ENCODE assay signal across 21 mouse cellular contexts in the genomic region with DNA sequence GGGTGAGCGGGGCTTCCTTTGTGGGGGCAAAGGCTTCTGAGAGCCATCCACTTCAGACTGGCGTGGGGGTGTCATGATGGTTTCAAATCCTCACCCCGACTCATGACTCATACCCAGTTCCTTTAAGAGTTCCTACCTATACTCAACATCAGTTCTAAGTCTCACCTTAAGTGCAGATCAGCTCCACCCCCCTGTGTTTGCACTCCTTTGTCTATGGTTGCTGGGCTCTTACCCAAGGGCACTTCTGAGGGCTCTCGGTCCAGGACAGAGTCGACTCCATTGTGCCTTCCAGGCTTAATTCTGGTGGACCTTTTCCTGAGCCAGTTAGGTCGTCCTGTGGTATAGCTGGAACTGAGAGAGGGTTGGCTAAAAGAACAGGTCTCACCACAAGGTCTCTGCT. TPM values are rescaled to one million over a fixed set of nuclear protein-coding genes. Genes with fewer than 3 reads are reported as not detected.
DNase-seq lines count a peak whose midpoint lies in the region; ATAC-seq and TF ChIP-seq lines count a peak whose summit lies in the region.
"Had no signal": no experiment of that assay in that cellular context is flagged by ENCODE, and none has a peak within 500 bp of the region (broad histone marks: within the 10 kb centered on the region; RNA-seq: fewer than 3 reads in every experiment).

No protein-coding gene starts in this region.

- H3K27me3 ChIP-seq in lung, embryonic 16.5 days (ENCODE audit: control insufficient read depth, insufficient read depth, low read depth, low read length): no peaks in the 10 kb centered on the region
- H3K27me3 ChIP-seq: embryonic facial prominence, embryonic 12.5 days; forebrain, embryonic 12.5 days; hindbrain, embryonic 12.5 days had no signal

- peaks cover 45% of the 10 kb centered on the region for H3K36me3 ChIP-seq in lung, embryonic 16.5 days (ENCODE audit: control insufficient read depth, insufficient read depth, low read length)

- TF ChIP-seq POLR2A in lung, adult 2 months (IDR thresholded peaks at IDR 0.05; ENCODE audit: borderline replicate concordance, extremely low read depth, low read depth, low read length): no peak

- no peak overlapping the region for H3K4me2 ChIP-seq in lung, embryonic 16.5 days (ENCODE audit: low read depth, low read length)
- H3K4me2 ChIP-seq: embryonic facial prominence, embryonic 12.5 days; forebrain, embryonic 12.5 days; hindbrain, embryonic 12.5 days had no signal

- no peaks in the 10 kb centered on the region for H3K4me1 ChIP-seq in lung, adult 2 months (ENCODE audit: control insufficient read depth, insufficient read depth, low read length)
- H3K4me1 ChIP-seq in lung, embryonic 16.5 days (replicated peaks; ENCODE audit: control insufficient read depth, insufficient read depth, low read length): peaks cover 2% of the 10 kb centered on the region; the same call in 1 of the 2 replicates
- H3K4me1 ChIP-seq: embryonic facial prominence, embryonic 12.5 days; forebrain, embryonic 12.5 days; heart, embryonic 10.5 days; hindbrain, embryonic 12.5 days had no signal

- peak; percentile 56 for DNase-seq in lung, adult 2 months
- DNase-seq in lung, postnatal 25 days (ENCODE audit: low spot score): peak; percentile 80
- DNase-seq in gastrocnemius, postnatal 25 days: no peak
- DNase-seq in urinary bladder, postnatal 25 days (ENCODE audit: low spot score): no peak
- DNase-seq in adrenal gland, adult 2 months: no peak
- DNase-seq: adrenal gland, adult 8-10 months; adrenal gland, postnatal 36 days; cerebellum, adult 8-10 months; cerebellum, postnatal 14 days; forebrain, postnatal 0 days; gastrocnemius, postnatal 14 days; heart, postnatal 10 days; heart, postnatal 4 days had no signal

- H3K4me3 ChIP-seq in lung, adult 2 months (replicated peaks; ENCODE audit: extremely low read depth, low read depth, low read length): no peak overlapping the region
- H3K4me3 ChIP-seq in lung, embryonic 16.5 days (ENCODE audit: low read length): no peak overlapping the region
- H3K4me3 ChIP-seq: embryonic facial prominence, embryonic 12.5 days; forebrain, embryonic 12.5 days; heart, embryonic 10.5 days; hindbrain, embryonic 12.5 days had no signal

- no peak for TF ChIP-seq CTCF in lung, adult 2 months (IDR thresholded peaks at IDR 0.05; ENCODE audit: insufficient read depth, low read length)

- peak; percentile 73 for ATAC-seq in lung, embryonic 16.5 days (ENCODE audit: low read depth)
- ATAC-seq: forebrain, postnatal 0 days; hindbrain, embryonic 16.5 days had no signal

- H3K27ac ChIP-seq in lung, embryonic 16.5 days (ENCODE audit: low read length): no peak overlapping the region
- H3K27ac ChIP-seq: embryonic facial prominence, embryonic 12.5 days; forebrain, embryonic 12.5 days; heart, embryonic 10.5 days; hindbrain, embryonic 12.5 days had no signal

- 62% methylated on average over 6 of the region's 6 CpGs for WGBS in lung, adult 2 months
- 60% methylated on average over 6 of the region's 6 CpGs for WGBS in lung, embryonic 16.5 days

- H3K9me3 ChIP-seq in lung, embryonic 16.5 days (ENCODE audit: control insufficient read depth, low read length): peaks cover 9% of the 10 kb centered on the region
- H3K9me3 ChIP-seq: forebrain, embryonic 12.5 days; hindbrain, embryonic 12.5 days had no signal

- H3K9ac ChIP-seq in lung, embryonic 16.5 days (ENCODE audit: low read length): no peak overlapping the region
- H3K9ac ChIP-seq: embryonic facial prominence, embryonic 12.5 days; forebrain, embryonic 12.5 days; forebrain, postnatal 0 days; hindbrain, embryonic 12.5 days had no signal

RNA-seq across cellular contexts. Expression of a gene that starts 8.4 kb away (rescaled TPM):
- 13.9 and 15.4 TPM in 2 replicates for polyA plus RNA-seq in lung, adult 2 months (2012; rRNA removed)
- 12.5 and 12.6 TPM in 2 replicates for polyA plus RNA-seq in lung, embryonic 16.5 days (2015; fragmentation: Nextera tagmentation; extraction: Ambion mirVana)
- 1 to 10 TPM; 8.4 to 9.4 TPM for total RNA-seq in gastrocnemius, postnatal 25 days (2021)
- total RNA-seq in adrenal gland, adult 2 months (2021): 10 to 100 TPM; 16.3 to 21.2 TPM
- polyA plus RNA-seq in adrenal gland, adult 2 months (2012; rRNA removed): 14.0 and 15.5 TPM in 2 replicates

RNA-seq across cellular contexts. Expression of a gene that starts 18.6 kb away (rescaled TPM):
- 26.1 and 32.8 TPM in 2 replicates for polyA plus RNA-seq in lung, adult 2 months (2012; rRNA removed)
- polyA plus RNA-seq in lung, embryonic 16.5 days (2015; fragmentation: Nextera tagmentation; extraction: Ambion mirVana): 47.6 and 51.1 TPM in 2 replicates
- total RNA-seq in gastrocnemius, postnatal 25 days (2021): 10 to 100 TPM; 29.4 to 30.0 TPM
- 10 to 100 TPM; 54.9 to 55.7 TPM for total RNA-seq in adrenal gland, adult 2 months (2021)
- polyA plus RNA-seq in adrenal gland, adult 2 months (2012; rRNA removed): 19.3 and 23.3 TPM in 2 replicates

RNA-seq across cellular contexts. Expression of a gene that starts 18.8 kb away (rescaled TPM):
- polyA plus RNA-seq in lung, adult 2 months (2012; rRNA removed): 14.0 and 16.5 TPM in 2 replicates
- 23.6 and 23.7 TPM in 2 replicates for polyA plus RNA-seq in lung, embryonic 16.5 days (2015; fragmentation: Nextera tagmentation; extraction: Ambion mirVana)
- 1 to 10 TPM; 2.1 to 4.5 TPM for total RNA-seq in gastrocnemius, postnatal 25 days (2021)
- total RNA-seq in adrenal gland, adult 2 months (2021): 10 to 100 TPM in 1 of 2 experiments, 1 to 10 TPM in 1; 7.6 to 11.4 TPM
- polyA plus RNA-seq in adrenal gland, adult 2 months (2012; rRNA removed): 4.8 and 6.1 TPM in 2 replicates

RNA-seq across cellular contexts. Expression of a gene that starts 34.0 kb away (rescaled TPM):
- polyA plus RNA-seq in lung, adult 2 months (2012; rRNA removed): 54.9 and 70.9 TPM in 2 replicates
- 36.9 and 40.0 TPM in 2 replicates for polyA plus RNA-seq in lung, embryonic 16.5 days (2015; fragmentation: Nextera tagmentation; extraction: Ambion mirVana)
- 1 to 10 TPM; 8.2 to 9.4 TPM for total RNA-seq in gastrocnemius, postnatal 25 days (2021)
- total RNA-seq in adrenal gland, adult 2 months (2021): 10 to 100 TPM; 37.3 to 44.4 TPM
- 48.3 and 53.2 TPM in 2 replicates for polyA plus RNA-seq in adrenal gland, adult 2 months (2012; rRNA removed)

RNA-seq across cellular contexts. Expression of a gene that starts 46.0 kb away (rescaled TPM):
- 1.7 and 4.2 TPM in 2 replicates for polyA plus RNA-seq in lung, adult 2 months (2012; rRNA removed)
- 8.4 and 8.7 TPM in 2 replicates for polyA plus RNA-seq in lung, embryonic 16.5 days (2015; fragmentation: Nextera tagmentation; extraction: Ambion mirVana)
- not detected for total RNA-seq in gastrocnemius, postnatal 25 days (2021)
- not detected for total RNA-seq in adrenal gland, adult 2 months (2021)
- polyA plus RNA-seq in adrenal gland, adult 2 months (2012; rRNA removed): 0.39 and 2.5 TPM in 2 replicates
- total RNA-seq: adrenal gland, adult 8-10 months; adrenal gland, postnatal 36 days; ES-E14; gastrocnemius, adult 18-20 months; gastrocnemius, postnatal 14 days; heart, postnatal 10 days had no signal

Comparison
In these comparisons a context has a peak if more than half of its experiments do, and no peak if none do; other contexts are left out.
1. DNase-seq: peak in lung, adult 2 months (single experiment) and lung, postnatal 25 days (single experiment); none in gastrocnemius, postnatal 25 days (single experiment), urinary bladder, postnatal 25 days (single experiment) and adrenal gland, adult 2 months (single experiment).